Mouse (Mus musculus) B cell, adult 2 months (primary cell): ENCODE results near the gene Vmn1r76.

ENCODE experiments used
- DNase-seq, 2 experiments: peaks; one replicate each; pipeline ENCODE4 v3.0.0; 2022

Vmn1r76 gene

GRCm38 (mm10) chr7:11938113-11938512 is at the start of gene Vmn1r76:
Vmn1r76 (minus strand) TSS chr7:11938213.
- no peak for DNase-seq

DNA sequence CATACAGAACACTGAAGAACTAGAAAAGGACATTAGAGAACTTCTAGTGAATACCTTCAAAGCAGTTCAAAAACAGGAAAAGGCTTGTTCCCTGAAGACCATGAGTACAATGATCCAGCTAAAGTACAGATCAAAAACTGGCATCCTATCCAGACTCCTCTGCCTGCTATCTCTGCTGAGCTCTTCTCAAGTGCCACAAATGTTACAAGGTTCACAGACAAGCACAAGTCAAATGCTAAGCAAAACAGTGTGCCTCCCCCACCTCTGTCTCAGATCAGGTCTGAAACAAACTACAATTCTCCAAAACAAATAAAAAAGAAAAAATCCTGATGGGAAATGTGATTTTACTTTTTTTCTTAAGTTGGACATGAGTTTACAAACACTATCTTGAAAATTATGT is 34.6 kb upstream of the Vmn1r76 start:
- no peak for DNase-seq

GRCm38 (mm10) chr7:11947991-11948390 is 10.0 kb upstream of the Vmn1r76 start:
- no peak for DNase-seq

DNA sequence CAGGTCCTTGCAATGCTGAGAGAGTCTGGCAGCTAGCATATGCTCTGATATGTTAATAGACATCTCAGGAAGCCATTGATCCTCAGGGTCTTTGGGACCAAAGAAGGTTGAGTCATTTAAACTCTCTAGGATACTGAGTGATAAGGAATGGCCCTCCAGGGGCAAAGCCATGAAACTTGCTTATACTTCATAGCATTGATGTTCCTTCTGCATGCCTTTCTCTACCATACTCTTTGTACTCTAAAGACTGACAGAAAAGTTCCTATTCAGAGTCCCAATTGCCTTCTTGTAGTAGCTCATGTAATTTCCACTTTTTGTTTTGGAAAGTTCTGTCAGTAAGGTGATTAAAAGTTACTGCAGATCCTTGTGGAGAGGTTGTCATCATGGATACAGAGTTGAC is 63.7 kb downstream of the Vmn1r76 start, which contains the start of gene Vmn1r75:
Gene Vmn1r75 (plus strand): TSS at position 301 of the 400 bp plus-strand sequence.
- no peak for DNase-seq
